Mouse (Mus musculus) olfactory bulb, adult 2 months (tissue): ENCODE measurements at regions not wholly inside any gene's neighbourhood (a gene's known extent, or its start where the extent isn't known, plus 50 kb on each side); places are given as distances from the start of the nearest gene placed in this dataset.

ENCODE experiments used
- CTCF ChIP-seq: fragments of 200-500 bp; IDR thresholded peaks from 2 replicates; pipeline ENCODE4 v1.5.1; 2012; ENCODE audit warnings: low read depth, mild to moderate bottlenecking, low read length, moderate library complexity; ENCODE audit not compliant: insufficient read depth
- POLR2A ChIP-seq: fragments of 200-500 bp; IDR thresholded peaks from 2 replicates; pipeline ENCODE4 v1.6.1; 2012; ENCODE audit warnings: mild to moderate bottlenecking, low read depth, low read length, moderate library complexity; ENCODE audit not compliant: insufficient read depth

- TF ChIP-seq CTCF: no peak
- no peak for TF ChIP-seq POLR2A
These were observed 140.1 kb upstream of the Zfp618 start for GRCm38 (mm10) chr4:62825256-62825655.
